Mouse (Mus musculus): Measurements from ENCODE around the gene Olfr1223. TPM values are rescaled to one million over a fixed set of nuclear protein-coding genes. Genes with fewer than 3 reads are reported as not detected.

Gene Olfr1223
- polyA plus RNA-seq, 1 experiment from 2014 or later = not detected

DNA sequence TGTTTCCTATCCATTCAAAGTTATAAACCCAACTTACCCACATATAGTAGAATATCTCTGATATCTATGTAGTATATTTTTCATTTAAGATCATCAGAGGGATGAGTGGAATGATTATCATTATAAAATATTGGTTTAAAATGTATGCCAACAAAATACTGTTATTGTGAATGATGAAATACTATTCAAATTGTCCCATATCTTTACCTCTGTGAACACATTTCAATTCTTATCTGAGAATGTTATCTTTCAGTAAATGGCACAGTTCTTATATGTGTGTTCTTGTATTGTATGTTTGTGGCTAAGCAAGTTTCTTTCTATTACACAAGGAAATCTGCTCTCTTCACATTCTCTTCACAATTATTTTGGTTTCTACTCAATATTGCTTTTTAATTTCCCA is 45.7 kb downstream of the Olfr1223 start:
- H3K27me3 ChIP-seq (ENCODE audit: control insufficient read depth, insufficient read depth, low read length) = no peaks in the 10 kb centered on the region
- H3K9me3 ChIP-seq (ENCODE audit: control insufficient read depth, low read length) = no peaks in the 10 kb centered on the region
- H3K4me2 ChIP-seq (replicated peaks; ENCODE audit: low read depth, low read length) = no peak overlapping the region
- no peak overlapping the region for H3K4me3 ChIP-seq (ENCODE audit: low read length)
- no peaks in the 10 kb centered on the region for H3K36me3 ChIP-seq (ENCODE audit: control insufficient read depth, insufficient read depth, low read length)
- no peaks in the 10 kb centered on the region for H3K4me1 ChIP-seq (ENCODE audit: control insufficient read depth, insufficient read depth, low read length)
- H3K27ac ChIP-seq (ENCODE audit: low read depth, low read length) = no peak overlapping the region
- no peak for ATAC-seq (ENCODE audit: low FRiP score, low TSS enrichment)
- H3K9ac ChIP-seq (ENCODE audit: low read depth, low read length) = no peak overlapping the region

DNA sequence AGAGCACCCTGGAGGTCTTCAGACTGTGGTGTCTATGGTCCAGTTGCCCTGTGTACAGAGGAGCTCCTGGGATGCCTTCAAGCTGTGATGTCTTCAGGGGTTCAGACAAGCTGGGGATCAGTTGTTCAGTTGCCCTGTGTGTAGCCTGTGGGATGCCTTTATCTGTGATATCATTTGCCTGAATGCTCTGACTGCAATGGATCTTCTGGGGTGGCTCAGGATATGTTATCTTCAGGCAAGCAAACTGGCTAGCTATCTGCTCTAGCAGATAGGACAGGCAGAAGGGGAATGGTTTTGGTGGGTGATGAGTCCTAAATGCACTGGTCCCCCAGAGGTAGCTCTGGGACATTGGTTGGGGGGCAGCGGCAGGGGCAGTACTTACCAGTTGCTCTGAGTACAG is 57.5 kb downstream of the Olfr1223 start:
- Histone ChIP-seq H3K4me3 (ENCODE audit: low read length) (no peak overlapping the region), H3K36me3 (ENCODE audit: control insufficient read depth, insufficient read depth, low read length) (no peaks in the 10 kb centered on the region), H3K9me3 (ENCODE audit: control insufficient read depth, low read length) (no peaks in the 10 kb centered on the region), H3K27ac (ENCODE audit: low read depth, low read length) (no peak overlapping the region), H3K27me3 (ENCODE audit: control insufficient read depth, insufficient read depth, low read length) (no peaks in the 10 kb centered on the region), H3K4me1 (ENCODE audit: control insufficient read depth, insufficient read depth, low read length) (no peaks in the 10 kb centered on the region), H3K9ac (ENCODE audit: low read depth, low read length) (no peak overlapping the region), H3K4me2 (replicated peaks; ENCODE audit: low read depth, low read length) (no peak overlapping the region)
- ATAC-seq (ENCODE audit: low FRiP score, low TSS enrichment) = no peak
- WGBS = 92% methylated on average over 1 of the region's 1 CpGs

Other genes with a start within 250 kb of the Olfr1223 start
- gene Olfr1208, start 249.2 kb downstream of the Olfr1223 start, polyA plus RNA-seq (2014; fragmentation: Nextera tagmentation; extraction: Ambion mirVana) = not detected in 2 replicates
- gene Olfr1209, start 236.4 kb downstream of the Olfr1223 start, polyA plus RNA-seq (2014; fragmentation: Nextera tagmentation; extraction: Ambion mirVana) = not detected in 2 replicates
- not detected in 2 replicates for gene Olfr1211, start 213.4 kb downstream of the Olfr1223 start, polyA plus RNA-seq (2014; fragmentation: Nextera tagmentation; extraction: Ambion mirVana)
- gene Olfr1212, start 197.6 kb downstream of the Olfr1223 start, polyA plus RNA-seq (2014; fragmentation: Nextera tagmentation; extraction: Ambion mirVana) = not detected in 2 replicates
- not detected in 2 replicates for gene Gm13762, start 171.3 kb downstream of the Olfr1223 start, polyA plus RNA-seq (2014; fragmentation: Nextera tagmentation; extraction: Ambion mirVana)
- not detected in 2 replicates for gene Olfr1214, start 158.9 kb downstream of the Olfr1223 start, polyA plus RNA-seq (2014; fragmentation: Nextera tagmentation; extraction: Ambion mirVana)
- not detected in 2 replicates for gene Olfr1215, start 144.6 kb downstream of the Olfr1223 start, polyA plus RNA-seq (2014; fragmentation: Nextera tagmentation; extraction: Ambion mirVana)
- gene Olfr1216, start 133.2 kb downstream of the Olfr1223 start, polyA plus RNA-seq (2014; fragmentation: Nextera tagmentation; extraction: Ambion mirVana) = not detected in 2 replicates
- gene Olfr1217, start 119.5 kb downstream of the Olfr1223 start, polyA plus RNA-seq (2014; fragmentation: Nextera tagmentation; extraction: Ambion mirVana) = not detected in 2 replicates
- gene Olfr1218, start 90.4 kb downstream of the Olfr1223 start, polyA plus RNA-seq (2014; fragmentation: Nextera tagmentation; extraction: Ambion mirVana) = not detected in 2 replicates
- gene Olfr1219, start 68.0 kb downstream of the Olfr1223 start, polyA plus RNA-seq (2014; fragmentation: Nextera tagmentation; extraction: Ambion mirVana) = not detected in 2 replicates
- not detected in 2 replicates for gene Olfr1220, start 44.7 kb downstream of the Olfr1223 start, polyA plus RNA-seq (2014; fragmentation: Nextera tagmentation; extraction: Ambion mirVana)
- not detected in 2 replicates for gene Olfr1221, start 34.3 kb downstream of the Olfr1223 start, polyA plus RNA-seq (2014; fragmentation: Nextera tagmentation; extraction: Ambion mirVana)
- not detected in 2 replicates for gene Olfr1222, start 18.5 kb downstream of the Olfr1223 start, polyA plus RNA-seq (2014; fragmentation: Nextera tagmentation; extraction: Ambion mirVana)
- gene Olfr1224-ps1, start 12.5 kb upstream of the Olfr1223 start, polyA plus RNA-seq (2014; fragmentation: Nextera tagmentation; extraction: Ambion mirVana) = not detected in 2 replicates
- gene Olfr1225, start 23.1 kb upstream of the Olfr1223 start, polyA plus RNA-seq (2014; fragmentation: Nextera tagmentation; extraction: Ambion mirVana) = not detected in 2 replicates
- gene Olfr1226, start 48.5 kb upstream of the Olfr1223 start, polyA plus RNA-seq (2014; fragmentation: Nextera tagmentation; extraction: Ambion mirVana) = not detected in 2 replicates
- gene Olfr1228, start 102.5 kb upstream of the Olfr1223 start, polyA plus RNA-seq (2014; fragmentation: Nextera tagmentation; extraction: Ambion mirVana) = not detected in 2 replicates
- gene Olfr1229, start 136.5 kb upstream of the Olfr1223 start, polyA plus RNA-seq (2014; fragmentation: Nextera tagmentation; extraction: Ambion mirVana) = not detected in 2 replicates
- gene Olfr1230, start 145.7 kb upstream of the Olfr1223 start, polyA plus RNA-seq (2014; fragmentation: Nextera tagmentation; extraction: Ambion mirVana) = not detected in 2 replicates
- gene Olfr1231, start 155.5 kb upstream of the Olfr1223 start, polyA plus RNA-seq (2014; fragmentation: Nextera tagmentation; extraction: Ambion mirVana) = not detected in 2 replicates
- gene Olfr1232, start 178.1 kb upstream of the Olfr1223 start, polyA plus RNA-seq (2014; fragmentation: Nextera tagmentation; extraction: Ambion mirVana) = not detected in 2 replicates
- not detected in 2 replicates for gene Olfr1233, start 190.8 kb upstream of the Olfr1223 start, polyA plus RNA-seq (2014; fragmentation: Nextera tagmentation; extraction: Ambion mirVana)
- gene Olfr1234, start 213.3 kb upstream of the Olfr1223 start, polyA plus RNA-seq (2014; fragmentation: Nextera tagmentation; extraction: Ambion mirVana) = not detected in 2 replicates

Data from kidney, embryonic 14.5 days (tissue).